Mouse (Mus musculus) forebrain, postnatal 0 days (tissue): ENCODE results near the gene Nr2c2ap. TPM values are rescaled to one million over a fixed set of nuclear protein-coding genes. Genes with fewer than 3 reads are reported as not detected.

ENCODE experiments used
- ATAC-seq: fragments of 200-750 bp; cut with Nextera tagmentation; 2 replicates; pipeline ENCODE4 v1.8.0; 2017; ENCODE audit warnings: mild to moderate bottlenecking, moderate library complexity
- DNase-seq: peaks from one replicate; pipeline ENCODE4 v3.0.0-alpha.2; 2015
- H3K27ac ChIP-seq: fragments of 300-500 bp; sonication (generic); 2 replicates; pipeline ENCODE4 v1.5.1; 2014; ENCODE audit warnings: low read depth, mild to moderate bottlenecking, antibody characterized with exemption, low read length, moderate library complexity, mixed read lengths
- H3K27me3 ChIP-seq: fragments of 300-500 bp; sonication (generic); 2 replicates; pipeline ENCODE4 v1.6.1; 2014; ENCODE audit warnings: mild to moderate bottlenecking, low read length, mixed read lengths; ENCODE audit not compliant: insufficient read depth
- H3K36me3 ChIP-seq: fragments of 300-500 bp; sonication (generic); 2 replicates; pipeline ENCODE4 v1.6.1; 2014; ENCODE audit warnings: mild to moderate bottlenecking, moderate library complexity; ENCODE audit not compliant: insufficient read depth
- H3K4me1 ChIP-seq: fragments of 300-500 bp; sonication (generic); 2 replicates; pipeline ENCODE4 v1.6.1; 2014; ENCODE audit warnings: antibody characterized with exemption; ENCODE audit not compliant: insufficient read depth
- H3K4me2 ChIP-seq: fragments of 300-500 bp; sonication (generic); 2 replicates; pipeline ENCODE4 v1.6.1; 2014; ENCODE audit warnings: low read depth, mild to moderate bottlenecking, moderate library complexity
- H3K4me3 ChIP-seq: fragments of 300-500 bp; sonication (generic); 2 replicates; pipeline ENCODE4 v1.5.1; 2014; ENCODE audit warnings: low read depth, low read length, mixed read lengths
- H3K9ac ChIP-seq: fragments of 300-500 bp; sonication (generic); 2 replicates; pipeline ENCODE4 v1.6.1; 2014; ENCODE audit warnings: mild to moderate bottlenecking
- H3K9me3 ChIP-seq: fragments of 300-500 bp; sonication (generic); 2 replicates; pipeline ENCODE4 v1.6.1; 2016; ENCODE audit warnings: low read length
- CTCF ChIP-seq: sonication (generic); IDR thresholded peaks from 2 replicates; pipeline ENCODE4 v1.5.1; 2016; ENCODE audit warnings: antibody characterized with exemption, control low read depth, low read depth
- WGBS: fragments of 180-500 bp; shearing (Covaris S2); extraction: QIAGEN DNeasy Blood & Tissue Kit; methylation state at CpG from one replicate; pipeline ENCODE4 v1.1.7; 2014; 5-methylcytosine and 5-hydroxymethylcytosine counted together
- polyA plus RNA-seq: library from polyadenylated mRNA; unstranded; fragments of >200 nt; fragmentation: Nextera tagmentation; extraction: Ambion mirVana; gene quantifications from 2 replicates; pipeline ENCODE4 v1.2.1, GENCODE M21; 2015
- total RNA-seq: library from RNA; depleted of rRNA; stranded (reverse); fragments of >200 nt; gene quantifications from 2 replicates; pipeline ENCODE4 v1.2.3, GENCODE M21; 2014

Nr2c2ap gene
- total and polyA plus RNA-seq, 2 experiments from 2014 or later, result 6.6 to 55.9 TPM

- Histone ChIP-seq H3K27ac (peak overlapping the region; percentile 98), H3K4me3 (peak overlapping the region; percentile 65), H3K4me2 (peak overlapping the region; percentile 79), H3K9ac (peak overlapping the region; percentile 81), H3K27me3 (no peaks in the 10 kb centered on the region), H3K4me1 (peaks cover 13% of the 10 kb centered on the region; the same call in 1 of the 2 replicates), H3K36me3 (peaks cover 27% of the 10 kb centered on the region), H3K9me3 (no peaks in the 10 kb centered on the region)
- TF ChIP-seq CTCF, result peak; percentile 61
- DNase-seq, result peak; percentile 90
- ATAC-seq, result peak; percentile 93
- 2% methylated on average over 17 of the region's 17 CpGs for WGBS
Measured at GRCm38 (mm10) chr8:70118726-70119700, 12.1 kb upstream of the Nr2c2ap start.

GRCm38 (mm10) chr8:70120667-70121066 lies 10.5 kb upstream of the Nr2c2ap start, which contains the start of gene Ncan:
Ncan (minus strand) TSS chr8:70120873.
- Histone ChIP-seq H3K9ac (peak within 1 kb of the TSS; percentile 81), H3K27ac (peak within 1 kb of the TSS; percentile 98), H3K9me3 (no peaks in the 10 kb centered on the region), H3K4me2 (peak within 1 kb of the TSS; percentile 79), H3K4me1 (peaks cover 13% of the 10 kb centered on the region; the same call in 1 of the 2 replicates), H3K4me3 (peak within 1 kb of the TSS; percentile 65), H3K27me3 (no peaks in the 10 kb centered on the region), H3K36me3 (peaks cover 11% of the 10 kb centered on the region)
- ATAC-seq (peak; percentile 40), DNase-seq (peak; percentile 95)
- WGBS, result 5% methylated on average over 19 of the region's 19 CpGs
- TF ChIP-seq CTCF, result no peak

- Histone ChIP-seq H3K27ac (no peak overlapping the region), H3K27me3 (no peaks in the 10 kb centered on the region), H3K9ac (no peak overlapping the region), H3K9me3 (no peaks in the 10 kb centered on the region), H3K4me3 (no peak overlapping the region), H3K4me2 (no peak overlapping the region), H3K36me3 (no peaks in the 10 kb centered on the region), H3K4me1 (peaks cover 2% of the 10 kb centered on the region; the same call in 1 of the 2 replicates)
- DNase-seq, result no peak
- TF ChIP-seq CTCF, result peak; percentile 53
- ATAC-seq, result no peak
- 54% methylated on average over 2 of the region's 2 CpGs for WGBS
Measured at GRCm38 (mm10) chr8:70122863-70123262, 8.3 kb upstream of the Nr2c2ap start.

GRCm38 (mm10) chr8:70124992-70125391 lies 6.1 kb upstream of the Nr2c2ap start:
- no peak for ATAC-seq
- no peak overlapping the region for H3K4me3 ChIP-seq
- no peak for TF ChIP-seq CTCF
- no peak overlapping the region for H3K9ac ChIP-seq
- no peak overlapping the region for H3K27ac ChIP-seq
- WGBS, result 69% methylated on average over 8 of the region's 8 CpGs
- no peaks in the 10 kb centered on the region for H3K36me3 ChIP-seq
- no peak overlapping the region for H3K4me2 ChIP-seq
- no peaks in the 10 kb centered on the region for H3K4me1 ChIP-seq
- no peaks in the 10 kb centered on the region for H3K27me3 ChIP-seq
- no peak for DNase-seq
- no peaks in the 10 kb centered on the region for H3K9me3 ChIP-seq

- TF ChIP-seq CTCF, result no peak
- no peak overlapping the region for H3K9ac ChIP-seq
- H3K36me3 ChIP-seq, result 0 out of 2 replicates have a peak, but pooled peaks cover 5% of the 10 kb centered on the region
- peaks cover 3% of the 10 kb centered on the region; the same call in 1 of the 2 replicates for H3K4me1 ChIP-seq
- H3K4me3 ChIP-seq, result no peak overlapping the region
- H3K9me3 ChIP-seq, result no peaks in the 10 kb centered on the region
- ATAC-seq, result 0 out of 2 replicates have a peak, but pooled peaks have one; percentile 1
- 30% methylated on average over 3 of the region's 3 CpGs for WGBS
- no peak overlapping the region for H3K4me2 ChIP-seq
- H3K27ac ChIP-seq, result peak overlapping the region; percentile 72
- DNase-seq, result peak; percentile 76
- H3K27me3 ChIP-seq, result no peaks in the 10 kb centered on the region
Measured at GRCm38 (mm10) chr8:70128435-70128834, 2.7 kb upstream of the Nr2c2ap start.

- H3K9me3 ChIP-seq, result no peaks in the 10 kb centered on the region
- TF ChIP-seq CTCF, result no peak
- H3K27me3 ChIP-seq, result no peaks in the 10 kb centered on the region
- WGBS, result 40% methylated on average over 9 of the region's 9 CpGs
- no peak overlapping the region for H3K9ac ChIP-seq
- peaks cover 3% of the 10 kb centered on the region; the same call in 1 of the 2 replicates for H3K4me1 ChIP-seq
- no peak overlapping the region for H3K4me2 ChIP-seq
- no peak overlapping the region for H3K4me3 ChIP-seq
- ATAC-seq (peak; percentile 72), DNase-seq (peak; percentile 78)
- peaks cover 15% of the 10 kb centered on the region; the same call in 1 of the 2 replicates for H3K36me3 ChIP-seq
- H3K27ac ChIP-seq, result peak overlapping the region; percentile 72
Measured at GRCm38 (mm10) chr8:70129309-70129952, 1.7 kb upstream of the Nr2c2ap start.
